Mouse (Mus musculus): Measurements from ENCODE around the gene Olfr1095. TPM values are rescaled to one million over a fixed set of nuclear protein-coding genes. Genes with fewer than 3 reads are reported as not detected.

Gene Olfr1095
- not detected for total RNA-seq (2021)
- long read RNA-seq, experiment 1, result 0 reads
- long read RNA-seq, experiment 2, result 0 reads

- no peak for TF ChIP-seq CTCF (IDR thresholded peaks at IDR 0.05)
- no peak for DNase-seq
- intact Hi-C loops (cut with DNase I), result no loop called here
- Histone ChIP-seq H3K27ac (no peak within 1 kb of the TSS), H3K4me3 (no peak within 1 kb of the TSS)
These were observed at the start of gene Olfr1095 for GRCm38 (mm10) chr2:86851596-86851995. TSS of gene Olfr1095 (minus strand) at chr2:86851696.

GRCm38 (mm10) chr2:86892116-86892515 is 40.6 kb upstream of the Olfr1095 start, which contains the start of gene Olfr1097:
TSS of gene Olfr1097 (minus strand) at chr2:86892216.
- Histone ChIP-seq H3K27ac (no peak within 1 kb of the TSS), H3K4me3 (no peak within 1 kb of the TSS)
- intact Hi-C loops (cut with DNase I), result no loop called here
- TF ChIP-seq CTCF (IDR thresholded peaks at IDR 0.05), result no peak
- no peak for DNase-seq

GRCm38 (mm10) chr2:86874702-86875101 is 23.2 kb upstream of the Olfr1095 start, which contains the start of gene Gm13723:
TSS of gene Gm13723 (minus strand) at chr2:86874802.
- no peak within 1 kb of the TSS for H3K27ac ChIP-seq
- no peak for TF ChIP-seq CTCF (IDR thresholded peaks at IDR 0.05)
- intact Hi-C loops (cut with DNase I), result no loop called here
- no peak within 1 kb of the TSS for H3K4me3 ChIP-seq
- no peak for DNase-seq

- DNase-seq, result no peak
- Histone ChIP-seq H3K27ac (no peak within 1 kb of the TSS), H3K4me3 (no peak within 1 kb of the TSS)
- TF ChIP-seq CTCF (IDR thresholded peaks at IDR 0.05), result no peak
- intact Hi-C loops (cut with DNase I), result no loop called here
These were observed 27.1 kb downstream of the Olfr1095 start, which contains the start of gene Olfr1094 for GRCm38 (mm10) chr2:86824363-86824762. TSS of gene Olfr1094 (plus strand) at chr2:86824663.

GRCm38 (mm10) chr2:86809918-86810317 is 41.6 kb downstream of the Olfr1095 start, which contains the start of gene Olfr141:
TSS of gene Olfr141 (minus strand) at chr2:86810018.
- DNase-seq, result no peak

More at GRCm38 (mm10) chr2:86809918-86810317, 41.6 kb downstream of the Olfr1095 start, which contains the start of gene Olfr141:
- Histone ChIP-seq H3K27ac (no peak within 1 kb of the TSS), H3K4me3 (no peak within 1 kb of the TSS)
- intact Hi-C loops (cut with DNase I), result no loop called here
- TF ChIP-seq CTCF (IDR thresholded peaks at IDR 0.05), result no peak

Other genes with a start within 250 kb of the Olfr1095 start
- gene Olfr1084, start 212.0 kb downstream of the Olfr1095 start, total RNA-seq (2021), result not detected
- gene Olfr1085, start 189.7 kb downstream of the Olfr1095 start, total RNA-seq (2021), result not detected
- not detected for gene Olfr1086, start 171.6 kb downstream of the Olfr1095 start, total RNA-seq (2021)
- gene Olfr1087, start 153.3 kb downstream of the Olfr1095 start, total RNA-seq (2021), result not detected
- gene Olfr1089, start 118.0 kb downstream of the Olfr1095 start, total RNA-seq (2021), result not detected
- not detected for gene Olfr1090, start 92.7 kb downstream of the Olfr1095 start, total RNA-seq (2021)
- not detected for gene Olfr1093, start 69.2 kb downstream of the Olfr1095 start, total RNA-seq (2021)
- gene Olfr141, start 41.7 kb downstream of the Olfr1095 start, total RNA-seq (2021), result not detected
- not detected for gene Olfr1094, start 27.0 kb downstream of the Olfr1095 start, total RNA-seq (2021)
- gene Gm13723, start 23.1 kb upstream of the Olfr1095 start, total RNA-seq (2021), result not detected
- gene Olfr1097, start 40.5 kb upstream of the Olfr1095 start, total RNA-seq (2021), result not detected
- not detected for gene Olfr1098, start 72.8 kb upstream of the Olfr1095 start, total RNA-seq (2021)
- not detected for gene Olfr1099, start 109.0 kb upstream of the Olfr1095 start, total RNA-seq (2021)
- not detected for gene Olfr1100, start 128.3 kb upstream of the Olfr1095 start, total RNA-seq (2021)
- gene Olfr1101, start 139.5 kb upstream of the Olfr1095 start, total RNA-seq (2021), result not detected
- not detected for gene Olfr1102, start 146.7 kb upstream of the Olfr1095 start, total RNA-seq (2021)
- not detected for gene Olfr1104, start 175.4 kb upstream of the Olfr1095 start, total RNA-seq (2021)
- not detected for gene Olfr1105, start 184.8 kb upstream of the Olfr1095 start, total RNA-seq (2021)
- not detected for gene Olfr1106, start 200.6 kb upstream of the Olfr1095 start, total RNA-seq (2021)
- not detected for gene Olfr1107, start 224.1 kb upstream of the Olfr1095 start, total RNA-seq (2021)
- not detected for gene Olfr1109, start 244.3 kb upstream of the Olfr1095 start, total RNA-seq (2021)